Mouse (Mus musculus): Measurements from ENCODE around the gene Cnn3. TPM values are rescaled to one million over a fixed set of nuclear protein-coding genes. Genes with fewer than 3 reads are reported as not detected.

Cnn3 gene
- polyA plus RNA-seq, 1 experiment from 2014 or later: 562 TPM

DNA sequence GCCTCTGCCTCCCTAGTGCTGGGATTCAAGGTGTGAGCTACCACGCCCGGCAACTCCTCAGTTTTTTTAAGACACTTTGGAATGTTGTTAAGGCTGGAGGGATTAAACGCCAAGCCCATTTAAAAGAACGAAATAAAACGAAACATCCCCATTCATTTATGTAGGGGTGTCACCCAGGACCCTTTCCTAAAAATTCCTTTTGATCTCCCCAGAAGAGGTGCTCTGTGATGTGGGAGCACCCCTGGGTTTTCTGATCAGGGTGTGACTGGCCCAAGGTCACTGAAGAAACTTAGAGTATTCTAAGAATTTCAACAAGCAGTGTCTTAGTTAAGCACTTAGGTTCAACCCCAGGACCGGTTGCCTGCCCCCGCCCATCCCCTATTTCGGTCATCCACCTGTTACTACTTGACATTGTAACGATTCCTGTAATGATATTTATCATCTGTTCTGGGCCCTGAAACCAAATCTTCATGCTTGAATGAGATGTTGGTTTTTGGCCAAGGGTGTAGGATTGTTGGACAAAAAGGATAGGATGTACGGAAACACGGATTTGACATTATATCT is 2.5 kb downstream of the Cnn3 start:
- H3K4me3 ChIP-seq (ENCODE audit: low read length): peak overlapping the region; percentile 73
- no peak for ATAC-seq (ENCODE audit: low read depth)
- no peaks in the 10 kb centered on the region for H3K9me3 ChIP-seq (ENCODE audit: control insufficient read depth, low read length)
- 41% methylated on average over 11 of the region's 11 CpGs for WGBS
- peak overlapping the region; percentile 90 for H3K4me2 ChIP-seq (ENCODE audit: low read depth, low read length)
- no peaks in the 10 kb centered on the region; the same call in 1 of the 2 replicates for H3K27me3 ChIP-seq (ENCODE audit: control insufficient read depth, insufficient read depth, low read depth, low read length)
- H3K4me1 ChIP-seq (replicated peaks; ENCODE audit: control insufficient read depth, insufficient read depth, low read length): peaks cover 39% of the 10 kb centered on the region
- no peaks in the 10 kb centered on the region for H3K36me3 ChIP-seq (ENCODE audit: control insufficient read depth, insufficient read depth, low read length)
- H3K9ac ChIP-seq (ENCODE audit: low read length): peak overlapping the region; percentile 95
- peak overlapping the region; percentile 99; the same call in 1 of the 2 replicates for H3K27ac ChIP-seq (ENCODE audit: low read length)

- peaks cover 46% of the 10 kb centered on the region for H3K4me1 ChIP-seq (replicated peaks; ENCODE audit: control insufficient read depth, insufficient read depth, low read length)
- H3K4me2 ChIP-seq (ENCODE audit: low read depth, low read length): peak overlapping the region; percentile 90
- ATAC-seq (ENCODE audit: low read depth): no peak
- H3K4me3 ChIP-seq (ENCODE audit: low read length): peak overlapping the region; percentile 73
- whole genome bisulfite sequencing: 50% methylated on average over 3 of the region's 3 CpGs
- no peak overlapping the region for H3K9ac ChIP-seq (ENCODE audit: low read length)
- H3K36me3 ChIP-seq (ENCODE audit: control insufficient read depth, insufficient read depth, low read length): no peaks in the 10 kb centered on the region
- H3K27ac ChIP-seq (ENCODE audit: low read length): peak overlapping the region; percentile 24; the same call in 1 of the 2 replicates
- H3K9me3 ChIP-seq (ENCODE audit: control insufficient read depth, low read length): no peaks in the 10 kb centered on the region
- no peaks in the 10 kb centered on the region; the same call in 1 of the 2 replicates for H3K27me3 ChIP-seq (ENCODE audit: control insufficient read depth, insufficient read depth, low read depth, low read length)
These were observed 3.2 kb downstream of the Cnn3 start for GRCm38 (mm10) chr3:121429469-121429868.

DNA sequence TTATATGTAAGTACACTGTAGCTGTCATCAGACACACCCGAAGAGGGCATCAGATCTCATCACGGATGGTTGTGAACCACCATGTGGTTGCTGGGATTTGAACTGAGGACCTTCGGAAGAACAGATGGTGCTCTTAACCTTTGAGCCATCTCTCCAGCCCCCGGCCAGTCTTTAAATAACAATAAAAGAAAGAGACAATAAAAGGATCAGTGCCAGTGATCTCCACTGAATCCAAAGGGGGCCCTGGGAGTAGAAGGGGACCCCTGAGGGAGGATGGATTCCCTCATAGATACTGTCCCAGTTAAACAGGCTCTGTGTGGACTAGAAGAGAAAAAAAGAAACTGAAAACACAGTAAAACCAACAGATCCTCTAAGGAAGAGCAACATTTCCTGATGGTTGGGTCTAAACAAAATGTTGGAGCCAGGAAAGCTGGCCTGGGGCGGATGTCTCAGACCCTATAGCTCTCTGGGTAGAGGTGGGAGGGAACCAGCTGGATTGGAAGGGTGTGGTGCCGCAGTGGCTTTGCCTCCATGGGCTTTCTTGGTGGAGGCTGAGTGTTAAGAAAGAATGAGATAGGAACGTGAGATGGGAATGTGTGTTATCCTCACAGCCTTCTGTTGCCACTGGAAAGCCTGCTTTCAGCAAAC is 4.1 kb downstream of the Cnn3 start:
- H3K36me3 ChIP-seq (ENCODE audit: control insufficient read depth, insufficient read depth, low read length): no peaks in the 10 kb centered on the region
- no peak overlapping the region; the same call in 1 of the 2 replicates for H3K27ac ChIP-seq (ENCODE audit: low read length)
- H3K4me1 ChIP-seq (replicated peaks; ENCODE audit: control insufficient read depth, insufficient read depth, low read length): peaks cover 54% of the 10 kb centered on the region
- no peak overlapping the region for H3K9ac ChIP-seq (ENCODE audit: low read length)
- no peaks in the 10 kb centered on the region for H3K9me3 ChIP-seq (ENCODE audit: control insufficient read depth, low read length)
- H3K4me2 ChIP-seq (ENCODE audit: low read depth, low read length): peak overlapping the region; percentile 90
- 56% methylated on average over 7 of the region's 7 CpGs for WGBS
- ATAC-seq (ENCODE audit: low read depth): no peak
- H3K4me3 ChIP-seq (ENCODE audit: low read length): 0 out of 2 replicates have a peak overlapping the region, but pooled peaks have one; percentile 8
- H3K27me3 ChIP-seq (ENCODE audit: control insufficient read depth, insufficient read depth, low read depth, low read length): no peaks in the 10 kb centered on the region

DNA sequence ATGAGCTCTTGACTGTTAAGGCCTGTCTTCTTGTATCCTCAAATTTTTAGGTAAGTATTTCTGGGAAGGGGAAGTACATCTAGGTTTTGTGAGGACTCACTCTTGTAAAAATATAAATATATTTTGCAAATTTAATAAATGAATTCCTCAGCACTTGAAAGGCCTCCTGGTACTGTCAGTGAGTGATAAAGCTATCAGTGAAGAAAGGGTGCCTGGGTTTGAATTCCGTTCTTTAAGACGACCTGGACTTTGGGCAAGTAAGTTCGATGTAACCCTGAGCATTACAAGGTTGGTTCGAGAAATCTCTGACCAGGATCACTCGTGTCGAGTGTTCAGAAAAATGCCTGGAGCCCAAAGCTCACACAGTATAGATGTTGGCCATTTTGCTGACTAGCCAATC is 7.1 kb downstream of the Cnn3 start:
- WGBS: 74% methylated on average over 6 of the region's 6 CpGs
- Histone ChIP-seq H3K27me3 (ENCODE audit: control insufficient read depth, insufficient read depth, low read depth, low read length) (no peaks in the 10 kb centered on the region), H3K27ac (ENCODE audit: low read length) (no peak overlapping the region), H3K9me3 (ENCODE audit: control insufficient read depth, low read length) (no peaks in the 10 kb centered on the region), H3K4me1 (replicated peaks; ENCODE audit: control insufficient read depth, insufficient read depth, low read length) (peaks cover 49% of the 10 kb centered on the region), H3K36me3 (ENCODE audit: control insufficient read depth, insufficient read depth, low read length) (no peaks in the 10 kb centered on the region), H3K4me3 (ENCODE audit: low read length) (no peak overlapping the region), H3K9ac (ENCODE audit: low read length) (no peak overlapping the region), H3K4me2 (ENCODE audit: low read depth, low read length) (no peak overlapping the region)
- ATAC-seq (ENCODE audit: low read depth): no peak

DNA sequence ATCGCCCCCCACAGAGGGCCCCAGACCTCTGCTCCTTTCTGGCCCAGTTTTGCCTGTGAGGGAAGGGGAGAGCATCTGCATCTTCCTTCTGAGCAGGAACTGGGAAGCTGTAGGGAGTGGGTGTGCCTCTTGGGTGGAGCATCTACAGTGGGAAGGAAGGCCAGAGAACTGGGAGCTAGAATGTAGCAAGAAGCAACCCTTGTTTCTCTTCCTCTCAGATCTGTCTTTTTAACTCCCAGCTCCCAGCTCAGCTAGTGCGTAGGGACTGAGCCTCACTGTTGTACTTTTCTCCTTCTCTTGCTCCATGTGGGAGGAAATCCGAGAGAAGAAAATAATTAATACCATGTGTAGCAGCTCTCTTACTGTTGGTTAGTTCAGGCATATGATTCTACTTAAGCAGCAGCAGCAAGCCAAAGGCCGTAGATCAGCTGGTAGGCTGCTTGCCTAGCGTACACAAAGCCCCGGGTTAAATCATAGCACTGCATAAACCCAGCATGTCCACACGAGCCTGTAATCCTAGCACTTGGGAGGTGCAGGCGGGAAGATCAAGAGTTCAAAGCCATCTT is 7.8 kb downstream of the Cnn3 start:
- ATAC-seq (ENCODE audit: low read depth): peak; percentile 19; the same call in 1 of the 2 replicates
- Histone ChIP-seq H3K36me3 (ENCODE audit: control insufficient read depth, insufficient read depth, low read length) (no peaks in the 10 kb centered on the region), H3K9me3 (ENCODE audit: control insufficient read depth, low read length) (no peaks in the 10 kb centered on the region), H3K4me3 (ENCODE audit: low read length) (no peak overlapping the region), H3K4me1 (replicated peaks; ENCODE audit: control insufficient read depth, insufficient read depth, low read length) (peaks cover 48% of the 10 kb centered on the region), H3K27me3 (ENCODE audit: control insufficient read depth, insufficient read depth, low read depth, low read length) (no peaks in the 10 kb centered on the region), H3K27ac (ENCODE audit: low read length) (no peak overlapping the region), H3K4me2 (ENCODE audit: low read depth, low read length) (no peak overlapping the region), H3K9ac (ENCODE audit: low read length) (no peak overlapping the region)
- WGBS: 31% methylated on average over 8 of the region's 8 CpGs

- no peak overlapping the region for H3K9ac ChIP-seq (ENCODE audit: low read length)
- no peaks in the 10 kb centered on the region for H3K36me3 ChIP-seq (ENCODE audit: control insufficient read depth, insufficient read depth, low read length)
- no peak overlapping the region for H3K27ac ChIP-seq (ENCODE audit: low read length)
- H3K4me1 ChIP-seq (replicated peaks; ENCODE audit: control insufficient read depth, insufficient read depth, low read length): peaks cover 49% of the 10 kb centered on the region
- H3K27me3 ChIP-seq (ENCODE audit: control insufficient read depth, insufficient read depth, low read depth, low read length): no peaks in the 10 kb centered on the region
- 68% methylated on average over 5 of the region's 5 CpGs for WGBS
- H3K4me2 ChIP-seq (ENCODE audit: low read depth, low read length): no peak overlapping the region
- no peak for ATAC-seq (ENCODE audit: low read depth)
- H3K9me3 ChIP-seq (ENCODE audit: control insufficient read depth, low read length): no peaks in the 10 kb centered on the region
- no peak overlapping the region for H3K4me3 ChIP-seq (ENCODE audit: low read length)
These were observed 9.0 kb downstream of the Cnn3 start for GRCm38 (mm10) chr3:121435296-121435695.

DNA sequence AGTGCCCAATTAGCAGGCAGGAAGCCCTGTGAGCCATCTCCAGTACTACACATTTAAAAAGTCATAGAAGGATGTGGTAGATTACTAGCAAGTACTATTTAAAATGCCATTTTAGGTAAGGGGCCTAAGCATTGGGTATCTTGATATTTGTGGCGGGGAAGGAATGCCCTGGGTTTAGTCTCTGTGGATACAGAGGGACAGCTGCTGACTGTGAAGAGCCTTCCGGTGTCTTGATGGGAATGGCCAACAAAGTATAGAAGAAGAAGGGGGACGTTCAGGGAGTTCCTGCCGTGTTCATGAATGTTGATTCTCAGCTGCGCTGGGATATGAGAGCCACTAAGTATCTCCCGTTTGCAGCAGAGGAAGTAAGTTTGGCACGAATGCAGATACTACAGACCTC is 10.8 kb downstream of the Cnn3 start:
- Histone ChIP-seq H3K9me3 (ENCODE audit: control insufficient read depth, low read length) (no peaks in the 10 kb centered on the region), H3K4me3 (ENCODE audit: low read length) (no peak overlapping the region), H3K36me3 (ENCODE audit: control insufficient read depth, insufficient read depth, low read length) (no peaks in the 10 kb centered on the region), H3K27ac (ENCODE audit: low read length) (no peak overlapping the region), H3K9ac (ENCODE audit: low read length) (no peak overlapping the region), H3K4me1 (replicated peaks; ENCODE audit: control insufficient read depth, insufficient read depth, low read length) (peaks cover 42% of the 10 kb centered on the region), H3K27me3 (ENCODE audit: control insufficient read depth, insufficient read depth, low read depth, low read length) (no peaks in the 10 kb centered on the region), H3K4me2 (ENCODE audit: low read depth, low read length) (no peak overlapping the region)
- WGBS: 59% methylated on average over 7 of the region's 7 CpGs
- no peak for ATAC-seq (ENCODE audit: low read depth)

DNA sequence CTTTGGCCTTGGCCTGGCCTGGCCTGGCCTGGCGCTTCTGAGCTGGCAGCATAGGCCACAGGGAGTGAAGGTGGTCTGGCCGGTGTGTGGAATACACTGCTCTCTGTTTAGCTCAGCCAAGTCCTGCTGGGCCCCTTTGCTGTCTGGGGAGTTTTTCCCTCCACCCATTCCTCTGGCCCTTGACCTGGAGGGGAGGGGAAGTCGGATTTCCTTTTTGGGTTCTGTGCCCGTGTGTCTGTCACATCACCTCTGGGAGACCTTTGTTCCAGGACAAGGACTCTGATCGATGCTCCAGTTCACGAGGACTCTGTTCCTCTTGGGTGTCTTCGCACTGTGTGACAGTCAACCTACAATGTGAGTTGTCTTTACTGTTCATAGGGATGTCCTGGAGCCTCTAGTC is 11.7 kb downstream of the Cnn3 start:
- no peaks in the 10 kb centered on the region for H3K27me3 ChIP-seq (ENCODE audit: control insufficient read depth, insufficient read depth, low read depth, low read length)
- H3K4me2 ChIP-seq (ENCODE audit: low read depth, low read length): no peak overlapping the region
- no peaks in the 10 kb centered on the region for H3K9me3 ChIP-seq (ENCODE audit: control insufficient read depth, low read length)
- H3K9ac ChIP-seq (ENCODE audit: low read length): no peak overlapping the region
- no peak overlapping the region for H3K4me3 ChIP-seq (ENCODE audit: low read length)
- peaks cover 40% of the 10 kb centered on the region for H3K4me1 ChIP-seq (replicated peaks; ENCODE audit: control insufficient read depth, insufficient read depth, low read length)
- ATAC-seq (ENCODE audit: low read depth): no peak
- no peak overlapping the region for H3K27ac ChIP-seq (ENCODE audit: low read length)
- 59% methylated on average over 7 of the region's 7 CpGs for WGBS
- H3K36me3 ChIP-seq (ENCODE audit: control insufficient read depth, insufficient read depth, low read length): no peaks in the 10 kb centered on the region

DNA sequence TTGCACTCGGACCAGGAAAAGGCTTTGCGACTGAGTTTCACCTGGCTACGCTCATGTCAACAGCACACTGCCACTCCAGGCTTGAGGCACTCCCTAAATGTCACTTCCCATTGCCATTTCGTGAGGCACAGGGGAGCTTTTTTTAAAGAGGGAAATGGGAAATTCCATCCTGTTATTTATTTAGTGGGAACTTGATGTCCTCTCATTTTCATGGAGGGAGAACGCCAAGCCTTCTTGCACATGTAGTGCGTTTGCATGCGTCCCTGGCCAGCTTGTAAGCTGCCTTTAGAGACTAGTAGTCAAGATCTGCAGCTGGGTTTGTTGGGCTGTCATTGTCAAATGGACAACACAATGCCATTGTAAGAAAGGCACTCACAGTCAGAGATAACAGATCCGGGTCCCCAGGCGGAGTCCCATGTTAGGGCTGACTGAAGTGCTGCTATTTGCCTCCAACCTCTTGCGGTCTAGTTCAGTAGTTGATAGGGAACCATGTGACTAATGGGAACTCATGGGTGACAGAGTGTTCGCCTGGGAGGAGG is 13.4 kb downstream of the Cnn3 start:
- Histone ChIP-seq H3K9ac (ENCODE audit: low read length) (no peak overlapping the region), H3K36me3 (ENCODE audit: control insufficient read depth, insufficient read depth, low read length) (peaks cover 2% of the 10 kb centered on the region; the same call in 1 of the 2 replicates), H3K9me3 (ENCODE audit: control insufficient read depth, low read length) (no peaks in the 10 kb centered on the region), H3K4me3 (ENCODE audit: low read length) (no peak overlapping the region), H3K4me1 (replicated peaks; ENCODE audit: control insufficient read depth, insufficient read depth, low read length) (peaks cover 27% of the 10 kb centered on the region), H3K27me3 (ENCODE audit: control insufficient read depth, insufficient read depth, low read depth, low read length) (no peaks in the 10 kb centered on the region), H3K27ac (ENCODE audit: low read length) (no peak overlapping the region), H3K4me2 (ENCODE audit: low read depth, low read length) (no peak overlapping the region)
- WGBS: 42% methylated on average over 11 of the region's 11 CpGs
- ATAC-seq (ENCODE audit: low read depth): no peak; the same call in 1 of the 2 replicates

Measured in lung, embryonic 16.5 days (tissue).